Mouse (Mus musculus) cerebellum, postnatal 25 days (tissue): ENCODE data around the gene Cacnb4.

Source experiments
- DNase-seq, 2 experiments: peaks; one replicate each; pipeline ENCODE4 v3.0.0; 2021; ENCODE audit warnings: mixed read lengths in 2 of 2

Cacnb4 gene

DNA sequence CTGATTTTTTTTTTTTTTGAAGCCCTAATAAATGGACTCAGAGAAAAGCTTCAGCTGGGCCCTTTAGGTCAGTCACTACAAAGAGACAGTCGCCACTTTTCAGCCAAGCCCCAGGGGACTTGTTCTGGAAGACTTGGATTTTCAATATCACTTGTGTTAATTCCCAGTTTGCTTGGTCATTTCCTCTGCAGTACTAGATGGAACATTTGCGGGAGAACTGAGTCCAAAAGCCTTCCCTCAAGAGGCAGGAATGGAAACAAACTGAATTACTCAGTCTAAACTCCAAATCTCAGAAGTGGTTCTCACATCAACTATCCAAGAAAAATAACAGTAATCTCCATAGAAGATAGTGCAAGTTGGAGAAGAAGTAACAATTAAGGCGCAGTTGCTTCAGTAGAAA is 109.2 kb downstream of the Cacnb4 start:
- no peak for DNase-seq

DNA sequence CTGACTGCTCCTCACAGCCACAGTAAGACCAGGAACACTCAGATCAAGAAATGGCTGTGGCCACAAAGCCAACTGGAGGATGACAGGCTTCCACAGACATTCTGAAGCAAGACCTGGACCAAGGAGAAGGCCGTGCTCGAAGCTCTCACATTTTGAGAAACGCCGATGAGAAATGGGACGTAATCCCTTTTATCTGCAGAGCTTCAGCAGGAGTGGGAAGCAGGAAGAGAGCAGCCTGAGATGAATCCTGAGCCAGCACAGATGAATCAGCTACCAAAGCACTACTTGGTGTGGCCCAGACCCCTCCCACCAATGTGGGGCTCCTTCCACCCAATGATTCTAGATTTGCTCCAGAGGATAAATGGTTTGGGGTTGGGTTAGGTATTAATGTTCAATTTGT is 113.4 kb downstream of the Cacnb4 start:
- DNase-seq = peak; percentile 33 to 53

DNA sequence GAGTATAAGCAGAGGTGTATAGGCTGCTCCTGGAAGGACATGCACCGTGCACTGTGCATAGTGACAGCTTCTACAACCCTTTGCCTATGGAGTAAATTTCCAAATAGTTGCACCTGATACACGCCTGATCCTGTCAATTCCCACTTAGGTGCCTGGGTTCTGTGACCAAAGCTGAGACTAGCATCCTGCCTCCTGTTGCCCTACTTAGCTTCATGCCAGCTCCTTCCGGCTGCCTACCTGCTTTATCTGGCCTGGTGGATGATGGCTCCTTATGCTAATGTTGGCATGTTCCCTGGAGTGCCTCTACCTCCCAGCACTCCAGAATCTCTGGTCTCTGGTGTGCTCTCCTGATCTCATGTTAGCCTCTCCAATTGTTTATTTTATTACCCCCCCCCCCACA is 114.3 kb downstream of the Cacnb4 start:
- peak; percentile 83 to 85 for DNase-seq

DNA sequence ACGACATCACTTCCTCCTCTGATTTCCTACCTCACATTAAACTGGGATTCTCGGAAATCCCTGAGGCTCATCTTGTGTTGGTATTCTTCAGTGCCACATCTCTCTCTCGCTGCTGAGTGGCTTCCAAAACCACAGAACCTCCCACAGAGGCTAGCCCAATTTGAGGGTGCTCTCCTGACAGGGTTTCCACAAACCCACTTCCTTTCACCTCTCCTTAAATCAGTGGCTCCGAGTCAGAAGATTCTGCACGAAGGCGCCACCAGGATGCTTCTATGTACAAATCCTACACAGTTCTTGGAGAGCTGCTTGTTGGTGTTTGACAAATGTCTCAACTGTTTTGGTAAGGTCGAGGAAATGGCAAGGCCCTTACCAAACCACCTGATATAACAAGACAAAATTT is 115.5 kb downstream of the Cacnb4 start:
- no peak for DNase-seq

DNA sequence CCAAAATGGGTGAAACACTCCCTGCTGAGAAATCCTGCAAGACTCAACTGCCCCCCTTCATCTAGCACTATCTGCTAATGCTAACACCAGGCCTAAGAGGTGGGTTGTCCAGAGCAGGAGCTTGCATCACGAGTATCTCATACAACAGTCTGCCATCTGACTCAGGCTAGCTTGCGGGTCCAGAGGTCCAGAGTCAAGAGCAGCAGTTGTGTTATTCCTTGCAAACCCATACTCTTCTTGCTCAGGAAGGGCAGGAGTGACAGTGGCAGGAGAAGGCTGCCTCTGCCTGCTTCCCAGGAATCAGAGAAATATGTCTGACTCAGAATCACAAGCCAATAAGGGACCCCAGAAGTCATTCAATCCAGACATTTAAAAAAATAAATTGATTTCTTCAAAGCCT is 116.4 kb downstream of the Cacnb4 start:
- DNase-seq = no peak

DNA sequence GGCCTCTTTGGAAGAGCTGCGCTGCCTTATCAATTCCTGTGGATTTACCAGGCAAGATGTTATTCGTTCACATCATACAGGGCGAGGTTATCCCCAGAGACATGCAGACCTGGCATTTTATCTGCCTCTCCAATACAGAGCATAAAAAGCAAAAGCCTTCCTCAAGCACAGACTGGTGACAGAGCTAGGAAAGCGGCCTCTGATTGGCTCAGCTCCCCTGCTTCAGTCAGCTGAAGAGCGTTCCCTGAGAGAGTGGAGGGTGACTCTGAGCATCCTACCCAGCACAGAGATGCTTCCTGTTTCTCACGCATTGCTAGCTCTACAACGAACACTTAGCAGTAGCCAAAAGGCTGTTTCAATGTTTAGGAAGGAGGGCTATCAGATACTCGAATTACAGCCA is 118.2 kb downstream of the Cacnb4 start:
- peak; percentile 82 to 86 for DNase-seq

DNA sequence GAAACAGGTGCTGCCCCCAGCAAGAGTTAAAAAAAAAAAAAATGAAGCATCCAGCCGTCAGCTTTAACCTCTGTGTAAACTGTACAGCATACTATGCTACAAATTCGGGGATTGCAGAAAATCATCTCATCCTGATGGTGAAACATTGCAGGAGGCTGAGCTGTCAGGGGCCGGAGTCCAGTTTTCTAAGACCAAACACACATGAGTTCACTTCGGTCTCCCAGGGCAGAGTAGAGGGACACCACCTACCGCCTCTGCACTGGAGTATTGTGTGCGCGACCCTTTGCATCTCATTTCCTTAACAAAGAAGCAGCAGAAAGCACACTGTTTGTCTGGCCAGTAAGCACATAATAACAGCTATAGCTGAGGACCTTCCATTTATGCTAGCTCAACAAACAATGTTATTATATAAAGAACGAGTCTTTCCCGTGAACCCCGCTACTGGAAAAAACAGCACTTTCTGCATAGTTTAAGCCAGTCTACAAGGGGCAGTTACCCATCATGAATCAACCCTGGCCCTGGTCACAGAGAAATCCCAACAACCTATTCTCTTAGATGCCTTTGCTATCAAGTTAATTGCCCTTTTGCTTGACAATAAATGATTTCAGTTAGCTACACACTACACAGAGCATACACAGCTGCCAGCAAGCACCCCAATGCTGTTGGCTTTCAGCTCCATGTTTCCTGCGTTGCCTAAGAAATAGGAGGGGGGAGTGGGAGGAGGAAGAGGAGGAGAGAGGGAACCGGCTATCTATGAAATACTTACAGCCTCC is 118.9 kb downstream of the Cacnb4 start:
- peak; percentile 56 to 61 for DNase-seq

DNA sequence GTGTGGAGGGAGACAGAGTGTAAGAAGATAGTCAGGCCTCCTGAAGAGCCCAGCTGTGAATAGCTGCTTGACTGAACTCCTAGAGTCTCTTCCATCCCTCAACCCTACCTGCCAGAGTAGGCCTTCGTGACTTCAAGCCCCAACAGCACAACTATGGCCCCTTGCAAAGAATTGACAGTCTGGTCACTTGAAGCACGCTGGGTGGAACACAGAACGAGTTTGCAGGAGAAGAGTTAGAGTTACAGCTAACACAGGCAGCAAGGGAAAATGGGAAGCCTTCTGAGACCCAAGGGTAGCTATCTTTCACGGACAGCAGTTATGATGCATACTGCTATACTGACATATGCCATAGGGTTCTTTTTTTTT is 119.7 kb downstream of the Cacnb4 start:
- peak; percentile 39 to 57 for DNase-seq

DNA sequence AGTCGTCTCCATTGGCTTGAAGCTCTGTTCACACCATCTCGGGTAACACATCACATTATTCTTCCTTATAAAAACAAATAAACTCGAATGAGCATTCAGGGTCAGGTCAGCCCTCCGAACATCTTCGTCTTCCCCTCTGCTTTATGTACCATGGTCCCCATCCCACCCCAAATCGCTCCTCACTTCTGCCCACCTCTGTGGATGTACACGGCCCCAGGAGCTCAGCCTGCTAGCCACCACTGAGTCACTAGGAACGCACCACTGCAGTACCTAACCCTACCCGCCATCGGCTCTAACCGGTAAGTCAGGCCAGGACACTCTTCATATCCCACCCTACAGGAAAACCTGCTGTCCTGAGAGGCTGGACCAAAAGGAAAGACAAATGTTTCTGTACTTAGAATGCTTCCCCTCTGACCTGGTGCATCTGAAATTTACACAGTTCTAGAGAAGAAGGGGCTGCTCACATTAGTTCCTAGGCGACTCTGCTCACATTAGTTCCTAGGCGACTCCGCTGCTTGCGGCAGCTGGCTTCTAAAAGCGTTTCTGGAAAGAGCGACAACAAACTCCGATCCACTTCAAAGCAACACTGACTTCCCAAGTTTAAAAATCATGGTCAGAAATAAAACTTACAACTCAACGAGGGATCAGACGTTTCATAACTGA is 120.2 kb downstream of the Cacnb4 start:
- DNase-seq = peak; percentile 39 to 47

DNA sequence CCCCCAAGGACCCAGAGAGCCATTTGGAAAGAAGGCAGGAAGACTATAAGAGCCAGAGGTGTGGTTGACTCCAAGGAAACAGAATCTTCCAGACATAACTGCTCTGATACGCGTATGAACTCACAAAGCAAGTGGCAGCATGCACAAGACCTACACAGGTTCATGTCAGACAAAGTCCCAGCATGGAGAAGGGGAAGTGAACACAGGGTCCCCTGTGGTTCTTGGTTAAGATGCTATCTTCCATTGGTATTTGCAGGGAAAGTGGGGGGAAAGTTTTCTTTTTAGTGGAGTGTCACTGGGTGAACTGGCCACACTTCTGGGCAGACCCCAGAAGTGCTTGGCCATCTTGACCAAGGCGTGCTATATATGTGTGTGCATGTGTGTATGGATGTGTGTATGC is 128.2 kb downstream of the Cacnb4 start:
- DNase-seq = no peak

DNA sequence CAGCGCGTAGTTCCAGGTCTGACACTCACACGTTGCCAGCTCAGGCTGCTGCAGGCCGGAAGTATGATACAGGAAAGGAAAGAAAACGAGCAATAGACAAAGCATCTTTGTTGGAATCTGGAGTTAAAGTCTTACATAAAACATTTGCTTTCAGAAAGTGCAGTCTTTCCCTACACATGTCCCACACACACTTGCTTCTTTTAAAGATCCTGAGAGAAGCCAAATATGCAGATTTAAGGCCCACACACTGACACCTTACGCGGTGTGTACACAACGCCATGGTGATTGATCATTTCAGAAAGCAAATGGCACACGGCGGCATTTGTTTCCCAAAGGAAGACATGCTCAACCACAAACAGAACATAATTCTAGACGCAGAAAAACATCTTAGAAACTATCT is 129.3 kb downstream of the Cacnb4 start:
- no peak for DNase-seq

DNA sequence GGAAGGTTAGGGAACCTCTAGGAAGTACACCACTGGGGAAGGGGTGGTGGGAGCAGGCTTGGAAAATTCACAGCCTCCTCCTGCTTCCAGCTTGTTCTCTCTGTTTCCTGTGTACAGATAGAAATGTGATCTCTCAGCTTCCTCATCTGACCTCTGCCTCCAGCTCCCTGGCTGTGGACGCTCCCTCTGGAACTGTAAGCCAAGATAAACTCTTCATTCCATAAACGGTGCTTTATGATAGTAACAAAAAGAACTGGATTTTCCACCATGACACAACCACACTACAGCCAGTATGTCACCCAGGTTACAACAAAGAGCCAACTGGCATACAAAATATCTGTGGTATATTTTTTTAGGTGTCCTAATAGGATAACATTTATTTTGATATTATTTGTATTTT is 132.1 kb downstream of the Cacnb4 start:
- no peak for DNase-seq

DNA sequence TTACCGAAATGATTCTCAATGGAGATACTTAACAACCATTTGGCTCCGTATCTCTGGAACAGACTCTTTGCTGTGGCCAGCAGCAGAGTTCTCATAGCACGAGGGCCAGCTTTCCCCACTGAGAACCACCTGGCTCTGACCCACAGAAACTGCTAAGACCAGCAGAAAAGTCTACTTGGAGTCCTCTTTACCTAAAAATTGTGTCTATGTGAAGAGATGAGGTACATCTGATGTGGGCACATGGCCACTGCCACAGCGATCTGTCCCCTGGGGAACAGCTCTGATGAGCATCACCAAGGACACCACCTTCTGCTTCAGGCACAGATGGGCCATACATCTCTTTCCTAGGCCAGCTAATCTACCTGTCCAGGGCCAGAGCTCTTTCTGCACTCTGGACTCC is 135.6 kb downstream of the Cacnb4 start:
- DNase-seq = peak; percentile 77 to 81

DNA sequence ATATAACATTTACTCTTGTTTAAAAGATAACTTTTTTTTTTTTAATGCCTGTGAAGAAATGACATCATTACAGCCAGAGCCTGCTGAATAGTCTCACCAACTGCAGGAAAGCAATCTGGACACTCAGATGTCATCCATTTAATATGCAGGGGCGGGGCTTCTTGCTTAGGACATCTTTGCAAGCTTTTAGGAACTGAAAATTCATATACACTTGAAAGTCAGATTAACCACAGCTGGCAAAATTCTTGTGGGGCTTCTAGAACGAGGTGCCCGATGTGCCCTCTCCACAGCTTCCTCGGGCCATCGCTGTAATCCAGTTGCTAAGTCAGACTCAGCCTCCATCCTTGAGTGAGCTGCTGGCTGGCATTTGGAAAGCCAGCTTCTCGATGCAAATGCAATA is 137.3 kb downstream of the Cacnb4 start:
- DNase-seq = no peak

DNA sequence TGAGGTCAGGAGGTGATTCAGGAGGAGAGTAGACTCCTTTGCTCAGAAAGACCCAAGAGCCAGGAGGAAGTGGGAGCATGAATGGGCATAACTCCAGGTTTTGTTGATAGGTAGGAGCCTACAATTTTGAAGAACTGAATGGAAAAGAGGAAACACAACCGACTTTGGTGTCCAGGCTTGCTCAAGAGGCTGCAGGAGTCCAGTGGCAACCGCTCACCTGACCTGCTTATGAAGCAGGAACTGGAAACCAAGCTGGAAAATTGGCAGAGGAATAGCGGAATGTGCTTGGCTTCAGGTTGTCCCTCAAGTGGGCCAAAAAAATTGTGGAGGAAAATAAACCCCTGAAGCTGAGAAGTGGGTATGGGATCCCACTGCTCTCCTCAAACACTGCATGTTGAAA is 139.0 kb downstream of the Cacnb4 start:
- peak; percentile 65 to 70 for DNase-seq

DNA sequence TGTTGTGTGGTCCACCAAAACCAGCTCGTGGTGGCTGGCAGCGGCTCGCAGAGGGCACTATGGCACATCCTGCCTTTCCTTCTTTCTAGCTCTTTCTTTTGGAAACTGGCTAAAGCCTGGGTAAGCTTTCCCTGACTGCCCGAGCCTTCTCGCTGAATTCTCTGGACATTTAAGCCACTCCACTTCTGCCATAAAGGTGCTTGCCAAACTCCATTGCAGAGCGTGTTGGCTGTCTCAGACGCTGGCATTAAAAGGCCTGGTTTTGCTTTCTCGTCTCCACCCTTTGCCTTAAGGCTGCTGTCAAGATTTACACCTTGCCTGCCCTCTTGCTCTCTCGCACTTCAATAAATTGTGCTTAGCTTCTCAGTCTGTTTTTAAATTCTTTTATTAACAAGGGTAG is 139.5 kb downstream of the Cacnb4 start:
- DNase-seq = no peak

DNA sequence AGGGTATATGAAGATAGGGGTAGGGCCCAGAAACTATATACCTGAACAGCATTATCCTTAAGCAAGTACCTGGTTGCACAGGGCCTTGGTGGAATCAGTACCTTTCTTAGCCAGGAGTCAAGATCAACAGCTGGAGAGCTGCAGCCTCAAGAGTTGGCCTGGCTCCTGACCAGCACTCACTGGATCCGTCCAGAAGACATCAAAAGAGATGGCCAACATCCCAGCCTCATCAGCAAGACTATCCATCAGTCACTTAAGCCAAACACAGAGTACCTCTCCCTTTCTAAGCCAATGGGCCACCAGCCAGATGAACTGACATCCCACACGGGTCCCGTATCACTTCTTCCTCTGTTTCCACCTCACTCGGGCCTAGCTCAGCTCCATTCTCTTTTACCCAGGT is 140.1 kb downstream of the Cacnb4 start:
- DNase-seq = peak in 1 of 2 experiments; percentile 38

DNA sequence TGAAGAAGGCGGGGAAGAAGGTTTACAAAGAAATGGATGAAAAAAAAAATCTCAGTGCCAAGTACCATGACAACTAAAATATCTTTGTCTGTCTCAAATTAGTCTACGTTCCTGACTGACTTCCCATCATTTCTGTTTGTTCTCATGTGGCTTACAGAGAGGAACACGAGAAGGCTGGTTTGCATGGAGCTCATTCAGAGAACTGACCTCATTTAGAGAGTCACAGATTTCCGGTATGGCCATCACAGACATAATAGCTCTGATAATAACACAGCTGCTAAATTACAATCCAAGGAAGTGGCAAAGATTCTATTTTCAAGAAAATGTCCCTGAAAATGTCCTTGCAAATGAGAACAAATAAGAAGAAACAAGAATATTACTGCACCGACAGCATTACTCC is 142.9 kb downstream of the Cacnb4 start:
- DNase-seq = no peak

DNA sequence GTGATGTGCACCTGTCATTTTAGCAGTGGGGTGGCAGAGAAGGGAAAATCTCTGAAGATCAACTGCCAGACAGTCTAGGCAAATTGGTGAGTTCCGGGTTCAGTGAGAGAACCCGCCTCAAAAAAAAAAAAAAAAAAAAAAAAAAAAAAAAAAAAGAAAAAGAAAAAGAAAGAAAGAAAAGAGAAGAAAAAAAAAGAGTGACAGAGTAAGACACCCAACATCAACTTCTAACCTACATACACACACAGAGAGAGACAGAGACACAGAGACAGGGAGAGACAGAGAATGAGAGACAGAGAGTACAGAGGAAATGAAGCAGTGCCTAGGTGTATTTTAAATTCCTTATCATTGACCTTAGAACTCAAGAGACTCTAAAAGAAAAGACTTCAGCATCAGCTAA is 146.1 kb downstream of the Cacnb4 start:
- no peak for DNase-seq

DNA sequence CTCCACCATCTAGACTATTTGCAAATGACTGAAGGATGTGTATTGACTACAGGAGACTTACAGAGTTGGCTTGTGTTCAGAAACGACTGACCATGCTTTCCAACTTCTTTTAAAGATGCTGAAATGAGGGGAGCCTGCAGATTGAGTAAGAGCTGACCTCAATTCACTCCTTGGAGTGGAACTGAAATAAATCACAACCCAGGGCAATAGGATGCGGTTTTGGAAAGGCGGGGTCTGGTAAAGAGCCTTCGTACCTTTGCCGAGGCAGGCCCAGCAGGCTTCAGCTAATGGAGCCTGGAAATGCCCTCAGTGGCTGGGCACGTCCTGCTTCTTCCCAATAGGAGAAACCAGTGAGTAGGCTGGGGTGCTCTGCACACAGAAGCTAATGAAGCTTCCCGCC is 147.4 kb downstream of the Cacnb4 start:
- no peak for DNase-seq

DNA sequence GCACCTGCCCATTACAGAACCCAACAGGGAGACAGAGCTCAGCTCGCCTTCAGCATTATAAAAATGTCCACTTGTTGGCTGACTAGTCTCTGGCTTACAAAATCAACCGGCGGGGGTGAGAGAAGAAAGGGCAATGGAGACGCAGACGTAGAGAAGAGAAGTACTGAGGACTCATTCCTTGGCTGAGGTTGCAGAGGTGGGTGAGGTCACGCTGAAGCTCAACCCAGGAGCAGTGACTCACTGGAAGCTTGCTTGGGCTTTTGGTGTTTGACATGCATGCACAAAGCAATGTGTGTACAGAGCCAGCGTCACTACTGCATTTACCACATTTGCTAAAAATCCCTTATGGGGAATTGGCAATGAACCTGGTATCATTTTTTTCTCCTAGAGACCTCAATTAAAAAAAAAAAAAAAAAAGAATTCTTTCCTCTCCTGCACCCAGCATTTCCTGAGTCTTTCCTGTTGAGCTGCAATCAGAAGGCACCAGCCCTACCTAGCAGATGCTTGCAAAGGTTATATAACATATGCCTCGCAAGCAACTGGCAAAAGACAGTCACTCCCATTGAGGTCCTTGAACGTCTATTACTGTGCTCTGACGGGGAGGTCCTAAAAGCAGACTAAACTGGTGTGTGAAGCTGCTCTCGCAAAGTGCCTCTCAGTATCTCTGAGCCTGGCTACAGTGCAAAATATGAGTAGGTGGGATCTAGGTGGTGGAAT is 150.6 kb downstream of the Cacnb4 start:
- DNase-seq = peak; percentile 38 to 45

DNA sequence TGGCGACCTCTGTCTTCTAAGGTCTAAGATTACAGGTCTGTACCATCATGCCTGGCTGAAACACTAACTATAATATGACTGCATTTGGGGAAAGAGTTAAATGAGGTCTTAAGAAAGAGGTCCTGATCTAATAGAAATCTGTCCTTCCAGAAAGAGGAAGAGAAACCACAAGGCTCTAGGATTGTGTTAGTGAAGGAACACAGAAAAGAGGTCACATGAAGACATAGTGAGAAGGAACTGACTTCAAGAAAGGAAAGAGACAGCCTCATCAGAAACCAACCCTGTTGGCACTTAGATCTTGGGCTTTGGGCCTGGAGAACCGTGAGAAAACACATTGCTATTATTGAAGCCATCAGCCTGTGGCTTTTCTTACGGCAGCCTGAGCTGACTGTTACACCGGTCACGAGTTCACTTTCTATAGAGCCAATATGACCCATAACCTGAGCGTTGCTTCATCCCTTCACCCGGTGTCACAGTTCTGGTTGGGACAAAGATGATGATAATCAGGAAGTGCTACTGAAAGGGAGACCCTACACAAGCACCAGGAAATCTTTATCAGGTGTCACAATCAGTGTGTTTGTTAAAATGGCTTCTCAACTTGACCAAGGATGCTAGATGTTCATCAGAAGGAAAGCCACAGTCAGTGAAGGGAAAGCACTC is 153.4 kb downstream of the Cacnb4 start:
- no peak for DNase-seq

DNA sequence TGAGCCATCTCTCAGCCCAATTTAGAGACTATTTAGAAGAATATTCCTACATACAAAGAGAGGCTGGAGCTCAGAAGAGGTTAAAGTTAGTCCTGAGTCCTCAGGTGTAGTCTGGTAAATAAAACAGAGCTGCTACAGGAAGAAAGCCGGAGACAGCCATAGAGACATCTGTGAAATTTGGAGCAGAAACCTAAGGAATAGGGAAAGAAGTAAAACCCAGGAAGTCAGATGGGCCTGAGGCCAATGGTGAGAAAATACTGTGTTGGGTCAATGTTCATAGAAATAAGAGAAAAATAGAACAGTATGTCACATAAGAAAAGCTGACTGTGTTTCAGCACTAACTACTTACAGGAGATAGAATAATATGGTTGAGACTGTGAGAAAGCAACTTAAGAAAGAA is 155.6 kb downstream of the Cacnb4 start:
- no peak for DNase-seq

DNA sequence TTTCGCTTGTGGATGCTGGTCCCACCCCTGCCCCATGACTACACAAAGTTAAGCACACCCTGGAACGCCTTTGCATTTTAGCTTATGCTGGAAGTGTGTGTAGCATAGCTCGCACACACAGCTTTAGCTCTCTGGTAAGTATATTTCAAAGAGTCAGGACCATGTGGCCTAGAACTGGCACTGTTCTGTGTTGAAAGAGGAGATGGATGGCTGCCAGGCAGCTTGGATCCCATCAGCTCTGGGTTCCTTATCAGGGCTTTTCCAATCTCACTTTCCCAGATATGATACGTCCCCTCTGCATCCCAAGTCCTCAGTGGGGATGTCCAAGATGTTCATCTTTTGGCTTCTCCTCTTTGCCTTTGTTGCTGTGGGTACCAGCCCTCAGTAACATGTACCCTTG is 157.9 kb downstream of the Cacnb4 start:
- DNase-seq = peak; percentile 74 to 84
